Mouse (Mus musculus): Measurements from ENCODE around the gene Sh3gl1.

The Sh3gl1 gene

GRCm38 (mm10) chr17:56021161-56021910 is 15.1 kb downstream of the Sh3gl1 start:
- DNase-seq (ENCODE audit: low spot score in 2 of 2): no peak

- DNase-seq (ENCODE audit: low spot score in 2 of 2): no peak
Observed at GRCm38 (mm10) chr17:56020400-56021084, 15.9 kb downstream of the Sh3gl1 start.

GRCm38 (mm10) chr17:56018347-56019131 is 17.9 kb downstream of the Sh3gl1 start:
- no peak for DNase-seq (ENCODE audit: low spot score in 2 of 2)

- DNase-seq (ENCODE audit: low spot score in 2 of 2): no peak
Observed at GRCm38 (mm10) chr17:56017848-56018247, 18.6 kb downstream of the Sh3gl1 start.

GRCm38 (mm10) chr17:56016793-56017785 is 19.3 kb downstream of the Sh3gl1 start:
- DNase-seq (ENCODE audit: low spot score in 2 of 2): no peak

- no peak for DNase-seq (ENCODE audit: low spot score in 2 of 2)
Observed at GRCm38 (mm10) chr17:56016382-56016781, 20.1 kb downstream of the Sh3gl1 start.

GRCm38 (mm10) chr17:56015293-56015692 is 21.1 kb downstream of the Sh3gl1 start:
- DNase-seq (ENCODE audit: low spot score in 2 of 2): no peak

- DNase-seq (ENCODE audit: low spot score in 2 of 2): no peak
Observed at GRCm38 (mm10) chr17:56011441-56011840, 25.0 kb downstream of the Sh3gl1 start.

- DNase-seq (ENCODE audit: low spot score in 2 of 2): peak in 1 of 2 experiments; percentile 69
Observed at GRCm38 (mm10) chr17:56010681-56011080, 25.8 kb downstream of the Sh3gl1 start.

GRCm38 (mm10) chr17:56010255-56010654 is 26.2 kb downstream of the Sh3gl1 start:
- no peak for DNase-seq (ENCODE audit: low spot score in 2 of 2)

GRCm38 (mm10) chr17:56009962-56010240 is 26.5 kb downstream of the Sh3gl1 start:
- DNase-seq (ENCODE audit: low spot score in 2 of 2): no peak

GRCm38 (mm10) chr17:56009088-56009961 is 27.1 kb downstream of the Sh3gl1 start:
- DNase-seq (ENCODE audit: low spot score in 2 of 2): peak; percentile 87 to 91

- peak; percentile 94 for DNase-seq (ENCODE audit: low spot score in 2 of 2)
Observed at GRCm38 (mm10) chr17:56008356-56009087, 27.9 kb downstream of the Sh3gl1 start.

GRCm38 (mm10) chr17:56007444-56008355 is 28.7 kb downstream of the Sh3gl1 start:
- no peak for DNase-seq (ENCODE audit: low spot score in 2 of 2)

GRCm38 (mm10) chr17:56006956-56007355 is 29.5 kb downstream of the Sh3gl1 start:
- no peak for DNase-seq (ENCODE audit: low spot score in 2 of 2)

GRCm38 (mm10) chr17:56005415-56006061 is 30.9 kb downstream of the Sh3gl1 start, which contains the start of the genes Stap2 and Mpnd:
Stap2 (minus strand) TSS chr17:56005584.
Mpnd (plus strand) TSS chr17:56005711.
- DNase-seq (ENCODE audit: low spot score in 2 of 2): no peak

GRCm38 (mm10) chr17:56003000-56003399 is 33.4 kb downstream of the Sh3gl1 start:
- DNase-seq (ENCODE audit: low spot score in 2 of 2): no peak

All from frontal cortex, postnatal 14 days (tissue).